Mouse (Mus musculus) adrenal gland, adult 10 weeks (tissue): Measurements from ENCODE around the gene Olfr520. TPM values are rescaled to one million over a fixed set of nuclear protein-coding genes. Genes with fewer than 3 reads are reported as not detected.

Source experiments
- polyA plus RNA-seq: library from polyadenylated mRNA; stranded (reverse); fragments of 350-450 nt; fragmentation: Illumina TruSeq; extraction: RNeasy Lipid Tissue Mini Kit (QIAGEN cat#74804); gene quantifications from one replicate; pipeline ENCODE4 v1.2.3, GENCODE M21; 2014; ENCODE audit warnings: low read depth, low replicate concordance

Gene Olfr520
- polyA plus RNA-seq, result not detected

GRCm38 (mm10) chr7:99729973-99730372 is at the start of gene Olfr520:
TSS of gene Olfr520 (plus strand) at chr7:99730273.

GRCm38 (mm10) chr7:99711166-99711565 is 18.9 kb upstream of the Olfr520 start, which contains the start of gene Slco2b1:
TSS of gene Slco2b1 (minus strand) at chr7:99711340.

GRCm38 (mm10) chr7:99763207-99763606 is 33.1 kb downstream of the Olfr520 start, which contains the start of gene Olfr521:
TSS of gene Olfr521 (plus strand) at chr7:99763507.

Other genes with a start within 250 kb of the Olfr520 start
- gene Rps3, start 246.5 kb upstream of the Olfr520 start, polyA plus RNA-seq, result 678 TPM
- gene Arrb1, start 194.8 kb upstream of the Olfr520 start, polyA plus RNA-seq, result 14.8 TPM
- 11.3 TPM for gene Tpbgl, start 103.2 kb upstream of the Olfr520 start, polyA plus RNA-seq
- gene Slco2b1, start 18.9 kb upstream of the Olfr520 start, polyA plus RNA-seq, result 14.8 TPM
- gene Olfr521, start 33.2 kb downstream of the Olfr520 start, polyA plus RNA-seq, result not detected
- 3.4 TPM for gene Neu3, start 98.1 kb downstream of the Olfr520 start, polyA plus RNA-seq
- gene Xrra1, start 128.8 kb downstream of the Olfr520 start, polyA plus RNA-seq, result 0.29 TPM
- 329 TPM for gene Spcs2, start 133.2 kb downstream of the Olfr520 start, polyA plus RNA-seq